Mouse (Mus musculus) ES-E14 (cell line): ENCODE data around the gene Bicra. TPM values are rescaled to one million over a fixed set of nuclear protein-coding genes. Genes with fewer than 3 reads are reported as not detected.

Experiments used
- DNase-seq: peaks from one replicate; pipeline ENCODE4 v3.0.0-alpha.2; 2013; ENCODE audit warnings: low read depth, low spot score
- H3K27ac ChIP-seq: 2 replicates; pipeline ENCODE4 v1.5.1; 2012; ENCODE audit warnings: low read depth, mild to moderate bottlenecking, low read length, moderate library complexity, mixed read lengths; ENCODE audit not compliant: poor library complexity, insufficient read depth, severe bottlenecking
- H3K36me3 ChIP-seq: 2 replicates; pipeline ENCODE4 v1.6.1; 2012; ENCODE audit warnings: mild to moderate bottlenecking, low read length, moderate library complexity, mixed read lengths; ENCODE audit not compliant: control insufficient read depth, poor library complexity, insufficient read depth, severe bottlenecking
- H3K4me1 ChIP-seq, 2 experiments: fragments of 150-350 bp in 1 of 2; sonication (generic) in 1 of 2; 2 replicates each; pipeline ENCODE4 v1.6.1; 2012; ENCODE audit warnings: low read length in 2 of 2, mild to moderate bottlenecking in 1 of 2, mixed read lengths in 1 of 2; ENCODE audit not compliant: control insufficient read depth in 2 of 2, insufficient read depth in 2 of 2, poor library complexity in 1 of 2
- H3K4me3 ChIP-seq, 2 experiments: fragments of 150-350 bp in 1 of 2; sonication (generic) in 1 of 2; 2 replicates each; pipeline ENCODE4 v1.5.1; 2012; ENCODE audit warnings: low read length in 2 of 2, low read depth in 1 of 2, mild to moderate bottlenecking in 1 of 2, mixed read lengths in 1 of 2; ENCODE audit not compliant: insufficient read depth in 1 of 2, poor library complexity in 1 of 2, severe bottlenecking in 1 of 2
- H3K9ac ChIP-seq: 2 replicates; pipeline ENCODE4 v1.6.1; 2012; ENCODE audit warnings: low read depth, mild to moderate bottlenecking, low read length, mixed read lengths; ENCODE audit not compliant: poor library complexity, insufficient read depth, severe bottlenecking
- H3K9me3 ChIP-seq: fragments of 150-350 bp; sonication (generic); 2 replicates; pipeline ENCODE4 v1.6.1; 2012; ENCODE audit warnings: low read depth, mild to moderate bottlenecking, low read length; ENCODE audit not compliant: control insufficient read depth, insufficient read depth
- CHD2 ChIP-seq: IDR thresholded peaks from 2 replicates; pipeline ENCODE4 v1.6.1; 2014; ENCODE audit warnings: mild to moderate bottlenecking, low read depth, low read length, inconsistent platforms
- HCFC1 ChIP-seq: IDR thresholded peaks from 2 replicates; pipeline ENCODE4 v1.6.1; 2012; ENCODE audit warnings: low read length, inconsistent platforms, borderline replicate concordance; ENCODE audit not compliant: insufficient read depth
- MAFK ChIP-seq: IDR thresholded peaks from 2 replicates; pipeline ENCODE4 v1.6.1; 2014; ENCODE audit warnings: mild to moderate bottlenecking, low read depth, low read length, inconsistent platforms; ENCODE audit not compliant: insufficient read depth
- ZC3H11A ChIP-seq: IDR thresholded peaks from 2 replicates; pipeline ENCODE4 v1.6.1; 2012; ENCODE audit warnings: low read depth, mild to moderate bottlenecking, inconsistent platforms, low read length, borderline replicate concordance
- ZNF384 ChIP-seq: IDR thresholded peaks from 2 replicates; pipeline ENCODE4 v1.6.1; 2012; ENCODE audit warnings: low read depth, low read length, inconsistent platforms
- in situ Hi-C, 2 experiments: fragments of 600-800 bp; cut with MboI; formaldehyde crosslinking; loops; one replicate each; pipeline ENCODE4 v1.15.1; 2025; ENCODE audit warnings: low sequenced_read_pairs in 2 of 2, inconsistent platforms in 1 of 2; ENCODE audit not compliant: unreplicated experiment in 2 of 2
- total RNA-seq: library from RNA; depleted of rRNA; stranded (reverse); fragments of 300-350 nt; gene quantifications from 2 replicates; pipeline ENCODE4 v1.2.3, GENCODE M21; 2012

Gene Bicra
- total RNA-seq, 1 experiment, result 3.6 TPM

DNA sequence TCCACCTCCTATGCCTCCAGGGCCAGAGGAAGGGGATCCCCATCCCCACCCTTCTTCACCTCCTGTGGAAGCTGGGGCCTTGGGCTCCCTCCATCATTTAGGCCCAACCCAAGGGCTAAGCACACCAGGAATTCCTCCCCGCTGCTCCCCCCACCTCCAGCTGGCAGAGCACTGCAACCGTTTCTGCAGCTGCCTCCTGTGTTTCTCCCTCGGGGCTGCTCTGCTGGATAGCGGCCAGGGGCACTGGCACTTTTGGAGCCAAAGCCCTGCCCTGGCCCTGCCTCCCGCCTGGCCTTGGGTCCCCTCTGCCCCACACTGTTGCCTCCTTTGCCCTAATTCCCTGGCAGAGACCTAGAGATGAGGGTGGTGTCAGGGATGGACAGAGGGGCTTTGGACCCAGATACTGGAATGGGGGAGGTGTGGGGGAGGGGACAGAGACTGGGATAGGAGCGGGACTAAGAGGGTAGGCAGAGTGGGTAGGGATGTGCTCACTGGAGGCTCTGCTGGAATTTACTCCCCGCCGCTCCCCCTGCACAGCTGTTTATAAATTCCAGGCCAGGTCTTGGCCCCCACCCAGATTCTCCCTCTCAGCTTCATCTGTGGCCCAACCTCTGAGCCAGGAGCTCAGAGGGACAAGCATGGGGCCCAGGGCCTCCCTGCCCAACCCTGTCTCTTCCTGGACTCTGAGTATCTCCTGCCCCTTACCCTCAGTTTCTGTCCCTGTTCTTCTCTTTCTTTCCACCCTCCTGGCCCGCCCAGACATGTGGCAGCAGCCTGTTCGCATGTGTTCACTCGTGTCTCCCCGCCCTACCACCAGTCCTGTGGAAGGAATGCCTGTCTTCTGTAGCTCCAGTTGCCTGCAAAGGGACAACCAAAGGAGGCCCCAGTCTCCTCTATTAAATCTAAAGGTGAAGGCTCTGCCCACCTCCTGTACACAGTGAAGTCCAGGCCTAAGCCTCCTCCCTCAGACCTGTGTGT lies 85.1 kb downstream of the Bicra start:
- in situ Hi-C loops, result loop anchor here in 1 of 2 experiments (25.0 kb wide), 2 partner anchors 175 to 300 kb away; partner anchors contain the start of genes C5ar1, Inafm1 and Slc8a2
- Histone ChIP-seq H3K4me3 (no peak overlapping the region; a peak in 1 of 4 replicates), H3K4me1 (peaks cover 0 to 18% of the 10 kb centered on the region in 2 experiments; a peak in 2 of 4 replicates), H3K27ac (no peak overlapping the region), H3K36me3 (no peaks in the 10 kb centered on the region), H3K9ac (no peak overlapping the region), H3K9me3 (no peaks in the 10 kb centered on the region)
- TF ChIP-seq CHD2 (0 out of 2 replicates have a peak, but pooled peaks have one; percentile 31), ZNF384 (no peak), HCFC1 (peak; percentile 27; the same call in 1 of the 2 replicates)
- DNase-seq, result no peak

DNA sequence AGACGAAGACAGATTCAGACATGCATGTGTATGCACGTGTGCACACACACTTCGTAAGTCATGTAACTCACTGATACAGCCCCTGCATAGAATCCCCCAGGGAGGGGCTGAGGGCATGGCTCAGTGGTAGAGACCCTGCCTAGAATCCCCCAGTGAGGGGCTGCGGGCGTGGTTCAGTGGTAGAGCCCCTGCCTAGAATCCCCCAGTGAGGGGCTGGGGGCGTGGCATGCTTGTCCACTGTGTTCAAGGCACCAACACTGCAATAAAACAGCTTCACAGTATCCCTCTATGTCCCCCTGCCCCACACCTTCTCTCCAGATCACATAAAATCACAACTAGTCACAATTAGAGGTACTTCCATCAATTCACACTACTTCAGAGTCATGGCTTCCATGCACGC lies 85.9 kb downstream of the Bicra start:
- no peak for DNase-seq
- no peak for TF ChIP-seq MAFK
- no peak for TF ChIP-seq CHD2
- no peak for TF ChIP-seq ZC3H11A
- TF ChIP-seq ZNF384, result no peak
- no peak for TF ChIP-seq HCFC1
- no peak overlapping the region for H3K4me3 ChIP-seq
- H3K4me1 ChIP-seq, result peaks cover 0 to 18% of the 10 kb centered on the region in 2 experiments; a peak in 2 of 4 replicates
- H3K36me3 ChIP-seq, result no peaks in the 10 kb centered on the region
- no peak overlapping the region for H3K9ac ChIP-seq
- H3K27ac ChIP-seq, result no peak overlapping the region
- in situ Hi-C loops, result loop anchor here in 1 of 2 experiments (25.0 kb wide), 2 partner anchors 176 to 301 kb away; partner anchors contain the start of genes C5ar1, Inafm1 and Slc8a2
- H3K9me3 ChIP-seq, result no peaks in the 10 kb centered on the region

DNA sequence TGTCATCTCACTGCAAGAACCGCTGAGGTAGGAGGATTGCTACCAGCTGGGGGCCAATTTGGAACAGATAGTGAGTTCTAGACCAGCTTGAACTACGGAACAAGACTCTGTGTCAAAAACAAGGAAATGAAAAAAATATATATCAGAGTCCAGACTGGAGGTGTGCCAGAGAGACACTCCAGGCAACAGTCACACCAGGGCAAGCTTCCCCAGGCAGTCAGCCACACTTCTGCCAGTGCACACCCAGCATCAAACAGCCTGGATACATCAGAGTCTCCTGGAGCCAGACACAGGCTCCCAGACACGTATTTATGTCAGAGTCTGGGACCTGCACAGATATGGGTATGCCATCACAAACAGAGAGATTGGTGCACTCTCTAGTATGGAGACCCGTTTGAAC lies 86.5 kb downstream of the Bicra start:
- Histone ChIP-seq H3K36me3 (no peaks in the 10 kb centered on the region), H3K9ac (no peak overlapping the region), H3K27ac (no peak overlapping the region), H3K4me1 (peaks cover 0 to 18% of the 10 kb centered on the region in 2 experiments; a peak in 2 of 4 replicates), H3K9me3 (no peaks in the 10 kb centered on the region), H3K4me3 (no peak overlapping the region)
- no peak for DNase-seq
- TF ChIP-seq ZNF384, result no peak
- TF ChIP-seq MAFK, result no peak
- TF ChIP-seq HCFC1, result no peak
- in situ Hi-C loops, result loop anchor here in 1 of 2 experiments (25.0 kb wide), 2 partner anchors 176 to 301 kb away; partner anchors contain the start of genes C5ar1, Inafm1 and Slc8a2

DNA sequence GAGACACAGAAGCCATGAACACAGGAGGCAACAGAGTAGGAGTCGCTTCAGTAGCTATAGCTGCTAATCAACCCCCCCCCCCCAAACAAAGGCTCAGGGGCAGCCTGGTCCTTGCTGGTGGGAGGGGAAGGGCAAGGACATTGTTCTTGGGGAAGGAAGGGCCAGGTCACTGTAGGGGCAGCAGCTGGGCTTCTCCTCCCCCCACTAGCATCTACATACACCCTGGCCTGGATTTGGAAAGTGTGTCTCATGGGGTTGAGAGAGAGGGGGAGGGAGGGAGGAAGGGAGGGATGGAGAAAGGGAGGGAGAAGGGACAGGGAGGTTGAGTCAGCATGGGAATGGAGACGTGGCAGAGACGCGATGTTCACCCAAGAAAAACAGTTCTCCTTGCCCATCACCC lies 87.0 kb downstream of the Bicra start:
- Histone ChIP-seq H3K36me3 (no peaks in the 10 kb centered on the region), H3K4me1 (peaks cover 0 to 19% of the 10 kb centered on the region in 2 experiments; a peak in 2 of 4 replicates), H3K27ac (no peak overlapping the region), H3K9me3 (no peaks in the 10 kb centered on the region), H3K4me3 (no peak overlapping the region), H3K9ac (no peak overlapping the region)
- DNase-seq, result no peak
- in situ Hi-C loops, result loop anchor here in 1 of 2 experiments (25.0 kb wide), 2 partner anchors 177 to 302 kb away; partner anchors contain the start of genes C5ar1, Inafm1 and Slc8a2
- TF ChIP-seq MAFK, result no peak
- TF ChIP-seq ZC3H11A, result no peak
- TF ChIP-seq ZNF384, result no peak
- TF ChIP-seq CHD2, result no peak
- TF ChIP-seq HCFC1, result no peak
